Mouse (Mus musculus) cortical plate, adult 2 months (tissue): Measurements from ENCODE around the gene Dpf1. TPM values are rescaled to one million over a fixed set of nuclear protein-coding genes. Genes with fewer than 3 reads are reported as not detected.
A peak's percentile ranks its signal among the peaks of the same experiment; 100 is the strongest.

Experiments
- H3K27ac ChIP-seq: fragments of 200-500 bp; 2 replicates; pipeline ENCODE4 v1.5.1; 2012; ENCODE audit warnings: low read length, control low read depth, inconsistent platforms; ENCODE audit not compliant: insufficient read depth
- H3K4me1 ChIP-seq: fragments of 200-500 bp; 2 replicates; pipeline ENCODE4 v1.6.1; 2011; ENCODE audit warnings: low read length; ENCODE audit not compliant: control insufficient read depth, insufficient read depth
- H3K4me3 ChIP-seq: fragments of 200-500 bp; 2 replicates; pipeline ENCODE4 v1.5.1; 2011; ENCODE audit warnings: mild to moderate bottlenecking, low read length, control low read depth; ENCODE audit not compliant: insufficient read depth
- CTCF ChIP-seq: fragments of 200-500 bp; IDR thresholded peaks from 2 replicates; pipeline ENCODE4 v1.5.1; 2011; ENCODE audit warnings: mild to moderate bottlenecking, control low read depth, low read length; ENCODE audit not compliant: insufficient read depth; ENCODE audit errors: extremely low read depth
- POLR2A ChIP-seq: fragments of 200-500 bp; IDR thresholded peaks from 2 replicates; pipeline ENCODE4 v1.6.1; 2011; ENCODE audit warnings: mild to moderate bottlenecking, low read length, control low read depth; ENCODE audit not compliant: insufficient read depth; ENCODE audit errors: extremely low read depth
- polyA plus RNA-seq: library from polyadenylated mRNA; depleted of rRNA; stranded (reverse); fragments of >200 nt; gene quantifications from 2 replicates; pipeline ENCODE4 v1.2.3, GENCODE M21; 2012

The Dpf1 gene
- polyA plus RNA-seq, 1 experiment = 65.1 TPM

GRCm38 (mm10) chr7:29338351-29338919 lies 34.7 kb downstream of the Dpf1 start:
- Histone ChIP-seq H3K4me1 (peaks cover 4% of the 10 kb centered on the region), H3K4me3 (no peak overlapping the region), H3K27ac (no peak overlapping the region)
- TF ChIP-seq CTCF (no peak), POLR2A (no peak)

- H3K27ac ChIP-seq = no peak overlapping the region
- peaks cover 4% of the 10 kb centered on the region for H3K4me1 ChIP-seq
- no peak for TF ChIP-seq POLR2A
- TF ChIP-seq CTCF = no peak
- no peak overlapping the region for H3K4me3 ChIP-seq
Measured at GRCm38 (mm10) chr7:29338984-29339679, 35.4 kb downstream of the Dpf1 start.

- TF ChIP-seq CTCF (no peak), POLR2A (no peak)
- Histone ChIP-seq H3K4me3 (no peak overlapping the region), H3K27ac (no peak overlapping the region), H3K4me1 (peaks cover 4% of the 10 kb centered on the region)
Measured at GRCm38 (mm10) chr7:29340247-29340646, 36.5 kb downstream of the Dpf1 start.

GRCm38 (mm10) chr7:29340838-29341237 lies 37.1 kb downstream of the Dpf1 start:
- TF ChIP-seq POLR2A = no peak
- no peak for TF ChIP-seq CTCF
- H3K4me3 ChIP-seq = no peak overlapping the region
- H3K27ac ChIP-seq = no peak overlapping the region
- H3K4me1 ChIP-seq = peaks cover 5% of the 10 kb centered on the region

GRCm38 (mm10) chr7:29341722-29342121 lies 38.0 kb downstream of the Dpf1 start:
- Histone ChIP-seq H3K4me3 (no peak overlapping the region), H3K4me1 (peaks cover 9% of the 10 kb centered on the region), H3K27ac (no peak overlapping the region)
- TF ChIP-seq CTCF (no peak), POLR2A (0 out of 2 replicates have a peak, but pooled peaks have one; percentile 17)

- Histone ChIP-seq H3K27ac (no peak overlapping the region), H3K4me3 (no peak overlapping the region), H3K4me1 (peaks cover 8% of the 10 kb centered on the region)
- TF ChIP-seq CTCF (no peak), POLR2A (no peak)
Measured at GRCm38 (mm10) chr7:29342489-29343092, 38.8 kb downstream of the Dpf1 start.

GRCm38 (mm10) chr7:29343746-29344145 lies 40.0 kb downstream of the Dpf1 start:
- TF ChIP-seq CTCF (no peak), POLR2A (no peak)
- no peak overlapping the region for H3K4me3 ChIP-seq
- peaks cover 8% of the 10 kb centered on the region for H3K4me1 ChIP-seq
- H3K27ac ChIP-seq = no peak overlapping the region

- no peak for TF ChIP-seq POLR2A
- H3K27ac ChIP-seq = no peak overlapping the region
- H3K4me3 ChIP-seq = no peak overlapping the region
- H3K4me1 ChIP-seq = peaks cover 8% of the 10 kb centered on the region
Measured at GRCm38 (mm10) chr7:29345534-29345933, 41.8 kb downstream of the Dpf1 start.

GRCm38 (mm10) chr7:29346212-29346611 lies 42.5 kb downstream of the Dpf1 start:
- no peak for TF ChIP-seq CTCF
- no peak for TF ChIP-seq POLR2A
- peaks cover 7% of the 10 kb centered on the region for H3K4me1 ChIP-seq
- no peak overlapping the region for H3K4me3 ChIP-seq
- no peak overlapping the region for H3K27ac ChIP-seq

GRCm38 (mm10) chr7:29350489-29350888 lies 46.7 kb downstream of the Dpf1 start:
- Histone ChIP-seq H3K4me3 (no peak overlapping the region), H3K4me1 (peaks cover 5% of the 10 kb centered on the region), H3K27ac (no peak overlapping the region)
- TF ChIP-seq POLR2A (no peak), CTCF (no peak)
